Mouse (Mus musculus): ENCODE results near the gene Btg2. TPM values are rescaled to one million over a fixed set of nuclear protein-coding genes. Genes with fewer than 3 reads are reported as not detected.
A peak's percentile ranks its signal among the peaks of the same experiment; 100 is the strongest.

Gene Btg2
- total RNA-seq, 2 experiments from 2014 or later, result 23.1 to 32.7 TPM

DNA sequence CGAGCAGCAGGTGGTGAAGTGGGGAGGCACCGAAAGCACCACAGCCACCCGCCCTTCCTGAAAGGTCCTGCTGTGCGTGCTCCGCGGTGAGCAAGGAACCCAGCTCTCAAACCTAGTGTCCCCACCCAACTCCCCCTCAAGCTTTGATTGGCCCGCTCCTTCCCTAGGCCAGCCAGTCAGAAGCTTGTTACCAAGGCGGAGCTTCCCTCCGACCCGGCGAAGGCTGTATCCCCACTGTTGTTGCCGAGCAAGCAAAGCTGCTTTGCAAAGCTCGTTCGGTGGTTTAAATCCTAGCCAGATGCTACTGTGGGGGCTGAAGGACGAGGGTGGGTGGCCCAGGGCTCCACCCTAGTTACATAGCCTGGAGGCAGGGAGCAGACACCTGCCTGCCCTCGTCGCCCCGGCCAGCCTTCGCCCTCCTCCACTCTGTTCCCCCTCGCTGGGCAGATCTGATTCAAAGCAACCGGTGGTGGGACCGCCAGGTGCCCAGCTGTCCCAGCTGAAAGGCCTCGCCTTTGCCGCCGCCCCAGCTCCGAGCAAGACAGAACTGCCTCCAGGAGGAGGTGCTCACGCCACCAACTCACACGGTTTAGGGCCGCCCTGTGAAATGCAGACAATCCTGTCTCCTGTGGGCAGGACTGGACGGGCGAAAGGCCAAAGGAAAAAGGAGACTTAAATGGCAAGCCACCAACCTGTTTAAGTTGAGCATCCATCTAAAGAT lies 17.9 kb downstream of the Btg2 start:
- DNase-seq (ENCODE audit: low spot score in 2 of 2), result peak; percentile 79 to 86

DNA sequence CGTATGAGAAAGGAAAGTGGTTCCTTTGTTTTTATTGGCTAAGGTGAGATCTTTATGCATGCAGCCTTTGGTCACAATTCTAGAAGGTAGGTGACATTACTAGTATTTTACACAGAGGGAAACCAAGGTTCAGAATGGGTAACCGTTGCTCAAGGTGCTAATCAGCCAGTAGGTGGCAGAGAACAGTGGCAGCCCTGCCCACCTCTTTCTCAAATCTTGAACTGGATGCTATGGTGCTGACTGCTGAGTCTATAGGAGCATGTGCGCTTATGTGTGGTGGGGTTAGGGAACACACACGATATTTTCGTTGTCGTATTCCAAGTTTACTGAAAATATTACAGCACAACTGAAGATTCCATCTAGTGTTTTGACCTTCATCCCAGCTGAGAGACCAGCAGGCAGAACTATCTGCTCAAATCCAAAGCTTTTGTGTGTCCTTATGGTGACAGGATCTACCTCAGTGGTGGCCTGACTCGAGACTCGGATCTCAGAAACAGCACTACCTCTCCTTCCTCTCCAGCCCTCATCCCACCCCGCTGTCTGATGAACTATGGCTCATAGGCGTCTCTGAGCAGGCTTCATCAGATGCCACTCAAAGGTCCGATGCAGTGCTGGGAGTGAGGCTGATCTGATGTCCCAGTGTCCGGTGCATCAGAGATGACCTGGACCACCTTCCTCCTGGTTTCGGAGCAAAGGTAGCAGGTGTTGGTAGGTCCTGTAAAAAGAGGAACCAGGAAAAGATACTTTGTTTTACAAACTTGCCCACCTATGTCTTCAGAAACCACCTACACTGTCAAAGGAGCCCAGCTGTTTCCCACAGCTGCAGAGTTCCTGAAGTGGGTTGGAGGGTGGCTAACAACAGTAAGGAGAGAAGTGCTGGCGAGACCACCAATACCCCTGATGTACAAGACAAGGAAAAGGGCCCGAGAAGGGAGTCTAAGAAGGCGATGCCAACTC lies 18.9 kb downstream of the Btg2 start:
- DNase-seq (ENCODE audit: low spot score in 2 of 2), result no peak

- no peak for DNase-seq (ENCODE audit: low spot score in 2 of 2)
Observed at GRCm38 (mm10) chr1:134058870-134059269, 20.1 kb downstream of the Btg2 start.

DNA sequence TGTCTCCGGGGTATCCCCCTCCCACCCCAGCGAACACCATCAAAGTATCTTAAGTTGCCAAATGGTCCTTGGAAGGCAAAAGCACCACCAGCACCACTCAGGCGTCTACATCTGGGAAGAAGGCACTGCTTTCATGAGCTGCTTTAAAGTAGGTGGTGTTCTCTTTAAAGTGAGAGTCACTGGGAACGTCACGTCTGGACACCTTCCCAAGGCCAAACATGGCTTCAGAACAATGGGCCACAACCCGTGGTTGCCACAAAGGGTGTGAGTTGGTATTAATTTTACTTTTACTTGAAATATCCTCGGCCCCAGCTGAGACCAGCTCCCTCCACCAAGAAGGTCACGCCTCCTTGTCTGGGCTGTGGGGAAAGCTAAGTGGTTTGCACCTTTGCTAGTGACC lies 21.2 kb downstream of the Btg2 start:
- DNase-seq (ENCODE audit: low spot score in 2 of 2), result no peak

DNA sequence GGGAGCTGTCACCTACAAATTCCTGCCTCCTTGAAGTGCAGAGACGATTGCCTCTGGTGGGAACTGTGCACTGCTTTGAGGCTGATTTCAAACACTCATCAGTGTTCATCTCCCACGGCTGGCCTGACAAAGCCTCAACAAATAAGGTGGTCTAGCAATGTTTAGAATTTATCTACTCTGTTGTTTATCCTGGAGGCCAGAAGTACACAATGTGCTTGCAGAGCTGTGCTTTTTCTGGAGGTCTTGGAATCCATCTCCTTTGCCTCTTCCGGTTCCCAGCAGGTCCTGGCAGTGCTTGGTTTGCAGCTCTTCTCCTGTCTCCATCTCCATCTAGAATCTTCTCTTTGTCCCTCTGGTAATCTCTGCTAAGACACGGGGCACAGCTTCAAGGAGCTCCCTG lies 22.6 kb downstream of the Btg2 start:
- no peak for DNase-seq (ENCODE audit: low spot score in 2 of 2)

GRCm38 (mm10) chr1:134055666-134056245 lies 23.2 kb downstream of the Btg2 start:
- DNase-seq (ENCODE audit: low spot score in 2 of 2), result no peak

- no peak for DNase-seq (ENCODE audit: low spot score in 2 of 2)
Observed at GRCm38 (mm10) chr1:134055058-134055457, 23.9 kb downstream of the Btg2 start.

- peak; percentile 83 to 88 for DNase-seq (ENCODE audit: low spot score in 2 of 2)
Observed at GRCm38 (mm10) chr1:134053207-134053606, 25.7 kb downstream of the Btg2 start.

DNA sequence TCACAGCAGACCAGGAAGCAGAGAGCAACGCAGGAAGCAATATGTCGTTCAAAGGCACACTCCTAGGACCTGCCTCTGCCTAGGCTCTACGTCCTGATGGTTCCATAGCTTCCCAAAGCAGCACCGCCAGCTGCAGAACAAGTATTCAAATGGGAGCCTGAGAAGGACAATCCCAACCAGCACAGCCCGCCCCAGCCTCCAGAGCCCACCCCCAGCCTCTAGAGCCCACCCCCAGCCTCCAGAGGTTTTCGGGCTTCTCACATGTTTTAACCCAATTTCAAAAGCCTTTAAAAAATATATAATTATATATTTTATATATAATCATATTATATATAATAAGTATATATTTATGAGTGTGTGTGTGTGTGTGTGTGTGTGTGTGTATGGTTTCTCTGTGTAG lies 29.4 kb downstream of the Btg2 start:
- DNase-seq (ENCODE audit: low spot score in 2 of 2), result no peak

DNA sequence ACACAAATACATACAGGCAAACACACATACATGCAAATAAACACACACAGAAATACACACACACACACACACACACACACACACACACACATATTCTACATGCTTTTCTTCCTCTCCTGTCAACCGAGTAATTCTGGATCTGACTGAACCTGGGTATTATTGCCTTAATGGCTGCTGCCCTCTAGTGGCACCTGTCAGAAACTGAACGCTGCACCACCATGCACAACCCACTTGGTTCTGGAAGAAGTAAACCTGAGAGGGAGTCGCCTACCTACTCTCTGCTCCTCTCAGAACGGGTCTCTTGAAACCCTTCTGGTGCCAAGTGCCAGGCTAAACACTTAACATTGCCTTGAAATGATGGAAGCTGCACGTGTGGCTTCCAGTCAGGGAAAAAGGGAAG lies 30.2 kb downstream of the Btg2 start:
- DNase-seq (ENCODE audit: low spot score in 2 of 2), result peak; percentile 65 to 69

DNA sequence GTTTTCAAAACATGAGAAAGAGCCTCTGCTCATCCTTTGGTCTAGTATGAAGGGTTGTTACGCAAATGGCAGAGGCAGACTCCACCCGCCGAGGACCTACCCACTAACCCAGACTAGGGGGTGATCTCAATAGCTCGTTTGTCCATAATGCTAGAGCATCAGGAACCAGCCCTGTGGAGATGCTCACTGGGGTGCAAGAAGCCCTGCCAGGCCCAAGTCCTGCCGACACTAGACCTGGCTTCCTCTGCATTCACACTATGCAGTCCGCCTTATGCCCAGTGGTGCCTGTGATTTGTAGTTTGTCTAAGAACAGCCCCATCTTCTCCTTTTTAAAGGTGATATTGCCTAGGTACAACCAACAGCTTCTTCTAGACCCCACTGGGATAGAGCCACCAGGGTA lies 31.5 kb downstream of the Btg2 start:
- DNase-seq (ENCODE audit: low spot score in 2 of 2), result no peak

GRCm38 (mm10) chr1:134046387-134046786 lies 32.5 kb downstream of the Btg2 start:
- no peak for DNase-seq (ENCODE audit: low spot score in 2 of 2)

DNA sequence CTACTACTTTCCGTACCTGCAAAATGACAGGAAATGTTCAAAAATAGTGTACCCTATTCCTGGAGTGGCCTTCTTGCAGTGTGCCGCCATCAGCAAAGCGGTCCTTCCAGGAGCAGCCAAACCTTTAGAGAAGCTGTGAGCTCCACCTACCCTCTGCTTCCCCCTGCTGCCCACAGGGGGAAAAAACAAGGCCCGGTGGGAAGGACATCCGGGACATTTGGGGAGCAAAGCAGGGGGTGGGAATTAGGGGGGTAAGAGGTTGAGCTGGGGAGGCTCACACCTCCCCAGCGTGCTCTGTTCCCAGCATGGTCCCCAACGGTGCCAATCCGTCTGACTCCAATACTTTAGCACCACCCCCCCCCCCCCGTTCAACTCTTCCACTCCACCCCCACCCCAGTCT lies 32.9 kb downstream of the Btg2 start:
- DNase-seq (ENCODE audit: low spot score in 2 of 2), result peak; percentile 71 to 72

GRCm38 (mm10) chr1:134044805-134045204 lies 34.1 kb downstream of the Btg2 start:
- no peak for DNase-seq (ENCODE audit: low spot score in 2 of 2)

GRCm38 (mm10) chr1:134042341-134042740 lies 36.6 kb downstream of the Btg2 start:
- no peak for DNase-seq (ENCODE audit: low spot score in 2 of 2)

- DNase-seq (ENCODE audit: low spot score in 2 of 2), result no peak
Observed at GRCm38 (mm10) chr1:134041900-134042299, 37.0 kb downstream of the Btg2 start.

DNA sequence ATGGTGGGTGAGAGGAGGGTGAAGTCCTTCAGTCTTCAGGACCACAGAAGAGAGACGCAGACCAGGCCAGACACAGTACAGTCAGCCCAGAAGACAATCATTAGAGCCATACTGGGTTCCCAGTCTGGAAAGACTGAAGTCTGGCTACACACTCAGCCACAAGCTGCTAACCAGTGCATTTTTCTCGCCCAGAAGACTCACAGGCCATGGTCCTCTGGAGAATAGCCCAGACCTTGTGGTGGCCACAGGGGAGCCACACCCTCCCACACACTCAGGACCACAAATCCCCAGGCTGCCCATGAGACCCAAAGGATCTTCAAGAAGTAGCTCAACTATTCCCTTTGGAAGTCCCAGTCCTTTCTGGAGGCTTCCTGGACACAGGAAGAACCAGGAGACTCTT lies 39.6 kb downstream of the Btg2 start:
- DNase-seq (ENCODE audit: low spot score in 2 of 2), result no peak

GRCm38 (mm10) chr1:134038336-134038735 lies 40.6 kb downstream of the Btg2 start:
- no peak for DNase-seq (ENCODE audit: low spot score in 2 of 2)

DNA sequence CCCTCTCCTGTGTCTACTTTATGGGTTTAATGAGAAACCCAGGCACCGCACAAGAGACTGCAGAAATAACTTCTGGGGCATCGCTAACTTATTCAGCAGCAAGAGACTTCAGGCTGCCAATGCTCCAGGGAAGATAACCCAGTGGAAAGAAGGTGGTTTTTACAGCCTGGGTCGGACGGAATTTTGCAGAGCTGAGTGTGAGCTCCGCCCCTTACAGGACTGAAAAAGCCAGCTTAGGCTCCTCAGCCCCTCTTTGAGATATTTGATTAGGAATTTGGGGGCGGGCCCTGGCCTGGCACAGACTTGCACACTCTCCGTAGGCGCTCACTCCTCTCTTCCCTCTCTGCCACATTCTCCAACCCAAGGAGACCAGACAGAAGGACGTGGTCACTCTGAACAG lies 41.7 kb downstream of the Btg2 start, which contains the start of gene Fmod:
Fmod (plus strand) TSS at position 83 of the 400 bp plus-strand sequence.
- no peak for DNase-seq (ENCODE audit: low spot score in 2 of 2)

- DNase-seq (ENCODE audit: low spot score in 2 of 2), result no peak
Observed at GRCm38 (mm10) chr1:134036492-134036891, 42.4 kb downstream of the Btg2 start.

DNA sequence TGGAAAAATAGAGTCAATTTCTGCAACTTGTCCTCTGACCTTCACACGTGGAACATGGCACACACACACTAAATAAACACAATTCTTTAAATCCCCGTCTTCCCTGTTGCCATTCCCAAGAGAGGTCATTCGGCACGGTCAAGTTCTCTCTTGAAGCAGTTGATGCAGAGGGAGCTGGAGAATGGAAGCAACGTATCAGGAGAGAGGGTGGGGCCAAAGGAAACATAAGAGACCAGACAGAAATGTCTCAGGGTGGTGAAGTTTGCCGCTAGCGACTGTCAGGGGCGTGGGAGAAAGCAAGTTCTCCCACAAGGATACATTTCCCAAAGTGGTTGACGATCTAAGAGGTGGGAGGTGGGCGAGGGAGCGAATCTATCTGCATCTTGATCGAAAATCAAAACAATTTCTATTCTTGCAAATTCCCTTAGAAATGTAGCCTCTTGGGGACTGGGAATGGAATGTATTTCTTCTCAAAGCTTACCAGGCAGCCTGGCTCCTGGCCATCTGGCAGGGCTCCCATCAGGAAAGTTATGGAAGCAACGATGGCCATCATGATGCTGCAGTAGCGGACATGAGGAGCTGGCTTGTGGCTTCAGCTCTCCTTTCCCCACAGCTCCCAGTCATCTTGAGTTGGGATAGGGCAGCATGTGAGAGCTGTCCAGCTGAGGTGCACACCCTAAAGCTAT lies 50.6 kb downstream of the Btg2 start:
- no peak for DNase-seq (ENCODE audit: low spot score in 2 of 2)

All from adrenal gland, adult 18-20 months (tissue).